Mouse (Mus musculus): Measurements from ENCODE around the gene Cwc22.

DNA sequence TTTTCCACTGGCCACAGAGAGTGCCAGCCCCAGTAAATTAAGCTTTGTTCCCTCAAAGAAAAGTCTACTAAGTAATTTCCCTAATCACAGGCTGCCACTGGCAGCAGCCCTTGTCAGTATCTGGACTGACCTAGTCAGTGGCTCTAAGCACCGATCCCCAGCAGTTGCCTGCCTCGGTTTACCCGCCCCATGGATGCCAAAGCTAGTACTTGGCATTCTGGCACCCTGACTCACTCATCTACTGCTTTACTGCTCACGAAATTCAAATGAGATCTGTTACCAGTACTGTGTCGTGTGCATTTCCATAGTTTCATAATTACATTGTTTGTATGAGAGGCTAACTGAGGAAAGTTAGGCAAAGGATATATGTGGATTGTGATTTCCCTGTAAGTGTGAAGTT, 44.9 kb downstream of the Cwc22 start:
- no peak for TF ChIP-seq CTCF (IDR thresholded peaks at IDR 0.05; ENCODE audit: control insufficient read depth, insufficient read depth, insufficient read length)
- no peak for TF ChIP-seq MYOG (IDR thresholded peaks at IDR 0.05; ENCODE audit: control insufficient read depth, extremely low read depth, insufficient read length)
- no peak for TF ChIP-seq MAX (IDR thresholded peaks at IDR 0.05)
- TF ChIP-seq USF1 (IDR thresholded peaks at IDR 0.05; ENCODE audit: low read depth): no peak
- TF ChIP-seq MYOD1 (IDR thresholded peaks at IDR 0.05; ENCODE audit: control insufficient read depth, insufficient read length, low read depth): no peak
- no peak for TF ChIP-seq FOSL1 (IDR thresholded peaks at IDR 0.05; ENCODE audit: insufficient read depth, low read length, poor library complexity, severe bottlenecking)
- TF ChIP-seq CEBPB (IDR thresholded peaks at IDR 0.05; ENCODE audit: low read depth): no peak

Measured in C2C12 (cell line).